Mouse (Mus musculus) thymus, postnatal 0 days (tissue): ENCODE data around the gene Mrpl2. TPM values are rescaled to one million over a fixed set of nuclear protein-coding genes. Genes with fewer than 3 reads are reported as not detected.

Experiments
- DNase-seq: peaks from one replicate; pipeline ENCODE4 v3.0.0-alpha.2; 2015; ENCODE audit warnings: low spot score
- polyA plus RNA-seq: library from polyadenylated mRNA; unstranded; fragments of >200 nt; fragmentation: Nextera tagmentation; extraction: Ambion mirVana; gene quantifications from 2 replicates; pipeline ENCODE4 v1.2.1, GENCODE M21; 2015

Gene Mrpl2
- polyA plus RNA-seq: 110 and 113 TPM in 2 replicates

GRCm38 (mm10) chr17:46645561-46646321, at the start of gene Mrpl2, which contains the start of gene Klc4:
TSS of gene Mrpl2 (plus strand) at chr17:46646229.
TSS of gene Klc4 (minus strand) at chr17:46646022.
- peak; percentile 99 for DNase-seq

GRCm38 (mm10) chr17:46597956-46598355, 48.1 kb upstream of the Mrpl2 start:
- DNase-seq: no peak

GRCm38 (mm10) chr17:46598963-46599362, 47.1 kb upstream of the Mrpl2 start:
- DNase-seq: no peak

GRCm38 (mm10) chr17:46600569-46600968, 45.5 kb upstream of the Mrpl2 start:
- DNase-seq: no peak

- DNase-seq: no peak
Measured at GRCm38 (mm10) chr17:46602212-46602611, 43.8 kb upstream of the Mrpl2 start.

- no peak for DNase-seq
Measured at GRCm38 (mm10) chr17:46603229-46603628, 42.8 kb upstream of the Mrpl2 start.

- no peak for DNase-seq
Measured at GRCm38 (mm10) chr17:46605126-46605525, 40.9 kb upstream of the Mrpl2 start.

- DNase-seq: no peak
Measured at GRCm38 (mm10) chr17:46605987-46606386, 40.0 kb upstream of the Mrpl2 start.

- DNase-seq: no peak
Measured at GRCm38 (mm10) chr17:46609721-46610514, 36.1 kb upstream of the Mrpl2 start.

- no peak for DNase-seq
Measured at GRCm38 (mm10) chr17:46611316-46611715, 34.7 kb upstream of the Mrpl2 start.

GRCm38 (mm10) chr17:46612189-46612588, 33.8 kb upstream of the Mrpl2 start:
- DNase-seq: no peak

GRCm38 (mm10) chr17:46612820-46613219, 33.2 kb upstream of the Mrpl2 start:
- no peak for DNase-seq

GRCm38 (mm10) chr17:46613229-46613628, 32.8 kb upstream of the Mrpl2 start:
- no peak for DNase-seq

- no peak for DNase-seq
Measured at GRCm38 (mm10) chr17:46617799-46618198, 28.2 kb upstream of the Mrpl2 start.

- no peak for DNase-seq
Measured at GRCm38 (mm10) chr17:46618394-46618768, 27.6 kb upstream of the Mrpl2 start.

GRCm38 (mm10) chr17:46618769-46619682, 27.0 kb upstream of the Mrpl2 start:
- DNase-seq: no peak

GRCm38 (mm10) chr17:46619683-46620357, 26.2 kb upstream of the Mrpl2 start:
- DNase-seq: no peak

- DNase-seq: no peak
Measured at GRCm38 (mm10) chr17:46621324-46621723, 24.7 kb upstream of the Mrpl2 start.

- DNase-seq: peak; percentile 61
Measured at GRCm38 (mm10) chr17:46622269-46622668, 23.8 kb upstream of the Mrpl2 start.

GRCm38 (mm10) chr17:46623819-46624557, 22.0 kb upstream of the Mrpl2 start:
- DNase-seq: no peak
